Mouse (Mus musculus) midbrain, postnatal 0 days (tissue): ENCODE data around the gene Cnst. TPM values are rescaled to one million over a fixed set of nuclear protein-coding genes. Genes with fewer than 3 reads are reported as not detected.
A peak's percentile ranks its signal among the peaks of the same experiment; 100 is the strongest.

Experiments
- ATAC-seq: fragments of 200-750 bp; cut with Nextera tagmentation; 2 replicates; pipeline ENCODE4 v1.8.0; 2017; ENCODE audit warnings: moderate number of reproducible peaks, mild to moderate bottlenecking, moderate TSS enrichment, moderate library complexity; ENCODE audit not compliant: low FRiP score
- DNase-seq: peaks from one replicate; pipeline ENCODE4 v3.0.0-alpha.2; 2015; ENCODE audit warnings: low spot score
- H3K27ac ChIP-seq: fragments of 300-500 bp; sonication (generic); 2 replicates; pipeline ENCODE4 v1.5.1; 2014; ENCODE audit warnings: low read depth, mild to moderate bottlenecking, low read length, mixed read lengths
- H3K27me3 ChIP-seq: fragments of 300-500 bp; sonication (generic); 2 replicates; pipeline ENCODE4 v1.6.1; 2014; ENCODE audit warnings: low read length, control low read depth, mixed read lengths; ENCODE audit not compliant: insufficient read depth
- H3K36me3 ChIP-seq: fragments of 300-500 bp; sonication (generic); 2 replicates; pipeline ENCODE4 v1.6.1; 2014; ENCODE audit warnings: low read length, control low read depth, mixed read lengths; ENCODE audit not compliant: insufficient read depth
- H3K4me1 ChIP-seq: fragments of 300-500 bp; sonication (generic); 2 replicates; pipeline ENCODE4 v1.6.1; 2014; ENCODE audit warnings: mild to moderate bottlenecking, control low read depth, antibody characterized with exemption, low read length, mixed read lengths; ENCODE audit not compliant: insufficient read depth
- H3K4me2 ChIP-seq: fragments of 300-500 bp; sonication (generic); 2 replicates; pipeline ENCODE4 v1.6.1; 2014; ENCODE audit warnings: low read depth, mild to moderate bottlenecking, low read length, mixed read lengths; ENCODE audit not compliant: poor library complexity, severe bottlenecking
- H3K4me3 ChIP-seq: fragments of 300-500 bp; sonication (generic); 2 replicates; pipeline ENCODE4 v1.5.1; 2014; ENCODE audit warnings: low read depth, mild to moderate bottlenecking, low read length, moderate library complexity
- H3K9ac ChIP-seq: fragments of 300-500 bp; sonication (generic); replicated peaks from 2 replicates; pipeline ENCODE4 v1.6.1; 2014; ENCODE audit warnings: mild to moderate bottlenecking, low read length, moderate library complexity, mixed read lengths; ENCODE audit not compliant: poor library complexity, severe bottlenecking
- H3K9me3 ChIP-seq: fragments of 300-500 bp; sonication (generic); 2 replicates; pipeline ENCODE4 v1.6.1; 2016; ENCODE audit warnings: low read length, control low read depth
- CTCF ChIP-seq: IDR thresholded peaks from 2 replicates; pipeline ENCODE4 v1.5.1; 2016; ENCODE audit warnings: antibody characterized with exemption, mild to moderate bottlenecking
- WGBS: fragments of 180-500 bp; shearing (Covaris S2); extraction: QIAGEN DNeasy Blood & Tissue Kit; methylation state at CpG from one replicate; pipeline ENCODE4 v1.1.7; 2014; 5-methylcytosine and 5-hydroxymethylcytosine counted together
- polyA plus RNA-seq: library from polyadenylated mRNA; unstranded; fragments of >200 nt; fragmentation: Nextera tagmentation; extraction: Ambion mirVana; gene quantifications from 2 replicates; pipeline ENCODE4 v1.2.1, GENCODE M21; 2015
- total RNA-seq: library from RNA; depleted of rRNA; stranded (reverse); fragments of >200 nt; gene quantifications from 2 replicates; pipeline ENCODE4 v1.2.3, GENCODE M21; 2014

Gene Cnst
- total and polyA plus RNA-seq, 2 experiments from 2014 or later: 16.5 to 36.8 TPM

DNA sequence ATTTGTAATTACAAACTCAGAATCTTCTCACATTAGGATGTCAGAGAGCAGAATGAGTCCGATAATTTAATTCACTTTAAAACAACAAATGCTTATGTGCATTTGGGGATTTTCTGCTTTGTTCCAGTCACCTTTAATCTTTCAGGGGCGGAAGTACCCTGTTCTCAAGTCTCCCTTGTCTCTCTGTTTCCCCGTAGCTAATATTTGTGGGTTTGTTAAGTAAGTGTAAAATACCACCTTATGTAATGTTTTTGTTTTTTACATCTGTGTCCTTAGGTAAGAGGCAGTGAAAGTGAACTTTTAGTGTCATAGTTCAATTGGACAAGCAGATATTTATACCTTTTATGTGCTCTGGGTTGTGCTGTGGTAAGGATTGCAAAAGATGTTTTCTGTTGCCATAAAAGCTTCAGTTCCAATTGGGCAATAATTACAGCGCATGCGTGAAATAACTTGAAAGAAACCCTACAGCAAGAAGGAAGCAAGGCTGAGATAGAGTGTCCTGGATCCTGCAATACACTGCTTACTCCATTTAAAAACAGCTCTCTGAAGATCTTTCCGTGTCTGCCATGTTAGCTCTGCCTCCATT, 14.8 kb downstream of the Cnst start:
- Histone ChIP-seq H3K4me2 (no peak overlapping the region), H3K9ac (no peak overlapping the region), H3K27ac (no peak overlapping the region), H3K36me3 (no peaks in the 10 kb centered on the region; the same call in 1 of the 2 replicates), H3K4me1 (no peaks in the 10 kb centered on the region), H3K27me3 (no peaks in the 10 kb centered on the region), H3K4me3 (no peak overlapping the region), H3K9me3 (no peaks in the 10 kb centered on the region)
- DNase-seq: no peak
- no peak for ATAC-seq
- 86% methylated on average over 6 of the region's 6 CpGs for WGBS
- TF ChIP-seq CTCF: no peak

- Histone ChIP-seq H3K36me3 (no peaks in the 10 kb centered on the region; the same call in 1 of the 2 replicates), H3K27ac (no peak overlapping the region), H3K27me3 (no peaks in the 10 kb centered on the region), H3K4me1 (no peaks in the 10 kb centered on the region), H3K9me3 (no peaks in the 10 kb centered on the region), H3K4me2 (no peak overlapping the region), H3K4me3 (no peak overlapping the region), H3K9ac (no peak overlapping the region)
- ATAC-seq (no peak), DNase-seq (no peak)
- WGBS: 80% methylated on average over 4 of the region's 4 CpGs
- TF ChIP-seq CTCF: no peak
These were observed 17.0 kb downstream of the Cnst start for GRCm38 (mm10) chr1:179563211-179563610.

- no peak overlapping the region for H3K9ac ChIP-seq
- no peaks in the 10 kb centered on the region for H3K4me1 ChIP-seq
- no peak for ATAC-seq
- no peaks in the 10 kb centered on the region; the same call in 1 of the 2 replicates for H3K36me3 ChIP-seq
- no peak overlapping the region for H3K4me3 ChIP-seq
- no peak for TF ChIP-seq CTCF
- WGBS: 33% methylated on average over 5 of the region's 5 CpGs
- H3K4me2 ChIP-seq: no peak overlapping the region
- no peaks in the 10 kb centered on the region for H3K27me3 ChIP-seq
- no peaks in the 10 kb centered on the region for H3K9me3 ChIP-seq
- no peak for DNase-seq
- H3K27ac ChIP-seq: no peak overlapping the region
These were observed 17.8 kb downstream of the Cnst start for GRCm38 (mm10) chr1:179563926-179564325.

GRCm38 (mm10) chr1:179567558-179567957, 21.4 kb downstream of the Cnst start:
- 46% methylated on average over 7 of the region's 7 CpGs for WGBS

GRCm38 (mm10) chr1:179568690-179569398, 22.7 kb downstream of the Cnst start:
- Histone ChIP-seq H3K9ac (no peak overlapping the region), H3K36me3 (no peaks in the 10 kb centered on the region), H3K27me3 (no peaks in the 10 kb centered on the region), H3K4me3 (no peak overlapping the region), H3K4me2 (no peak overlapping the region), H3K4me1 (no peaks in the 10 kb centered on the region), H3K9me3 (no peaks in the 10 kb centered on the region), H3K27ac (no peak overlapping the region)
- ATAC-seq (no peak), DNase-seq (no peak)
- TF ChIP-seq CTCF: no peak
- 86% methylated on average over 4 of the region's 4 CpGs for WGBS

More at GRCm38 (mm10) chr1:179567558-179567957, 21.4 kb downstream of the Cnst start:
- TF ChIP-seq CTCF: no peak
- no peak for ATAC-seq
- no peaks in the 10 kb centered on the region for H3K9me3 ChIP-seq
- H3K4me3 ChIP-seq: no peak overlapping the region
- H3K9ac ChIP-seq: no peak overlapping the region
- no peak overlapping the region for H3K27ac ChIP-seq
- no peaks in the 10 kb centered on the region for H3K27me3 ChIP-seq
- DNase-seq: peak; percentile 36
- H3K4me1 ChIP-seq: no peaks in the 10 kb centered on the region
- H3K4me2 ChIP-seq: no peak overlapping the region
- H3K36me3 ChIP-seq: no peaks in the 10 kb centered on the region

DNA sequence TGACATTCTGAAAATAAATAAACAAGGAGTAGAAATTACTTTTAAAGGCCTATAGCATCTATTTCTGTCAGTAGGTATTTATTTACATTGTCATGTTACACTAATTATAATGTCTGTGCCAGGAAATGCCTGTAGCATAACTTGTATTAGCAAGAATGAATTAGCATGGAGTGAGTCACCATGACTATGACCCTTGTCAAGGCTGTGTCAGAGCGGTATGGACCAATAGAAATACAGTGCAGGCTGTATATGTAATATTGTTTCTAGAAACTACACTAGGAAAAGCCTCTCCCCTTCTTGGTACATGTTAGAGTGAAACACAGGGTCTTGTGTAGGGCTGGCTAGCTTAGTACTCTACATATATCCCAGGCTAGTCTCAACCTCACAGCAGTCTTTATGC, 24.3 kb downstream of the Cnst start:
- WGBS: 87% methylated on average over 1 of the region's 1 CpGs

More for the DNA sequence above, 24.3 kb downstream of the Cnst start:
- no peaks in the 10 kb centered on the region for H3K36me3 ChIP-seq
- no peaks in the 10 kb centered on the region for H3K9me3 ChIP-seq
- no peak overlapping the region for H3K27ac ChIP-seq
- no peak for ATAC-seq
- no peaks in the 10 kb centered on the region for H3K27me3 ChIP-seq
- no peak for DNase-seq
- H3K4me1 ChIP-seq: no peaks in the 10 kb centered on the region
- H3K9ac ChIP-seq: no peak overlapping the region
- no peak for TF ChIP-seq CTCF
- no peak overlapping the region for H3K4me3 ChIP-seq
- H3K4me2 ChIP-seq: no peak overlapping the region
